Mouse (Mus musculus) embryo, embryonic 10 days (tissue): ENCODE results near the gene Bora.
A peak's percentile ranks its signal among the peaks of the same experiment; 100 is the strongest.

Experiments used
- DNase-seq: peaks from one replicate; pipeline ENCODE4 v3.0.0-alpha.2; 2015; ENCODE audit warnings: low spot score

Gene Bora

DNA sequence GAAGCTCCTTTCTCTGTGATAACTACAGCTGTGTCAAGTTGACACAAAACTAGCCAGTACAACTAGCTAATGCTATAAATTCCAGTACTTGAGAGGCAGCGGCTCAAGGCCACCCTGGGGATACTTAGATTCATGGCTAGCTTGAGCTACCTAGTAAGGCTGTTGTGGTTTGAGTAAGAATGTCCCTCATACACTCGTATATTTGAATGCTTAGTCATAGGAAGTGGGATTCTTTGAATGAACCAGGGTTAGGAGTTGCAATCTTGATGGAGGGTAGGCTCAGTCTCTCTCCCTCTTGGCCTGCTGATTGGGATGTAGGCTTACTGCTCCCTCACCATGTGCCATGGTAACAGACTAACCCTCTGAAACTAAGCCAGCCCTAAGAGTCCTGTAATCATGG is 17.1 kb downstream of the Bora start:
- no peak for DNase-seq

DNA sequence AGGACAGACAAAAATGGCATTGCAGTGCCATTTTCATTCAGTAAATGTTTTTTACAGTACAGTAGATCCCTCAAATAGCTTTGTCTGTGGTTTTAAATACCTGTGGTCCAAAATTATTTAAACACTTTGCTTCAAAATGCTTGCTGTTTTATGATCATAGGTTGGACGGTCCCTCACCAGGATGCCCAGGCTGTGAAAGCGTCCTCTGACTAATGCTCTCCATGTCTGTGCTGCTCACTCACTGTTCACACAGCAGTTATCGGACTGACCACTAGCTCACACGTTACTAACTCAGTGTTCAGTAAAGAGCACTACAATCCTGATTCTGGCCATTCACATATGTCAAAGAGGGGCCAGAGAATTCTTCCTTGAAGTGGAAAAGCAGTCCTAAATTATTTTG is 25.1 kb downstream of the Bora start:
- DNase-seq = no peak

DNA sequence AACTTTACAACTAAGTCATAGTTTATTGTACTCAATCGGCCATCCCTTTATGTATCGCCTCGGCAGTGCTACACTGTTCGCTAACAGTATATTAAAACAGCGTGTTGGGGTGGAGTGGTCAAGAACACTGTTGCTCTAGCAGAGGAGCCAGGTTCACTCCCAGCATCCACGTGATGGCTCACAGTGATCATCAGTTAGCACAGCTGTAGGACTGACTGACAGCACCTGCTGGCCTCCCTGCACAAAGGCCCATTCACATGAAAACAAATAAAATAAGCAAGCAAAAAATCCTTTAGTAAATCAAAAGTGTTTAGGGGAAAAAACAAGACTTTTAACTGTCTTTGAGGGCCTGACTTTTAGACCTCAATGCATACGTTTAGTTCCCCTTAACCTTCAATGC is 42.9 kb downstream of the Bora start:
- DNase-seq = no peak

DNA sequence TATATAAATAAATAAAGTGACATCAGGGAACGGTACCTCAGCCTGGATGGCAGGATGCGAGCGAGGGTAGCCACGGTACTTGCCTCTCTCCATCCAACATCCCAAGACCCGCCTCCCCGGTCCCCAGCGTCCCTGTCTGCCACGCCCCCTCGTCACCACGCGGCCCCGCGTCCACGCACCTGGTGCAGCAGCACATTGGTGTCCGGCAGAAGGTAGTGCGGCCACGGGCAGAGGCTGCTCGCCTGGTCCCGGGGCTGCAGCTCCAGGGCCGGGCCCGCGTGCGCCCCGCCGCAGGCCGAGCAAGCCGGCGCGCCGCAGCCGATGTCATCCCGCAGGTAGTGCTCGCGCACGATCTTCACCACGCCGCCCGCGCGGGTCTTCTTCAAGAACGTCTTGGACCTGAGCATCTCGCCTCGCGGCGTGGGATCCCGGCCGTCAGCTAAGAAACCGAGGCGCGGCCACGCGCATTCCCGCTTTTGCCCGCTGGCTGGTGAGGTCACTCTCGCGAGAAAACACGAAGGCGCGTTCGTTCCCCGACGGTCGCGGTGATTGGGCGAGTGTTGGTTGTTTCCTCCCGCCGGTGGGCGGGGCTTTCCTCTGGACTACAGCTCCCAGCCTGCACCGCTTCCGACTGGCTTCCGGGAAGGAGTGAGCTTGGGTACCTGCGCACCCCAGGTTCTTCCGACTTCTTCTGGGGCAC is 53.4 kb downstream of the Bora start, which contains the start of the genes Pibf1 and Dis3:
Gene Pibf1, plus strand, starts transcription at position 158 of the 700 bp plus-strand sequence.
Gene Dis3, minus strand, starts transcription at position 504 of the 700 bp plus-strand sequence.
- DNase-seq = peak; percentile 98

DNA sequence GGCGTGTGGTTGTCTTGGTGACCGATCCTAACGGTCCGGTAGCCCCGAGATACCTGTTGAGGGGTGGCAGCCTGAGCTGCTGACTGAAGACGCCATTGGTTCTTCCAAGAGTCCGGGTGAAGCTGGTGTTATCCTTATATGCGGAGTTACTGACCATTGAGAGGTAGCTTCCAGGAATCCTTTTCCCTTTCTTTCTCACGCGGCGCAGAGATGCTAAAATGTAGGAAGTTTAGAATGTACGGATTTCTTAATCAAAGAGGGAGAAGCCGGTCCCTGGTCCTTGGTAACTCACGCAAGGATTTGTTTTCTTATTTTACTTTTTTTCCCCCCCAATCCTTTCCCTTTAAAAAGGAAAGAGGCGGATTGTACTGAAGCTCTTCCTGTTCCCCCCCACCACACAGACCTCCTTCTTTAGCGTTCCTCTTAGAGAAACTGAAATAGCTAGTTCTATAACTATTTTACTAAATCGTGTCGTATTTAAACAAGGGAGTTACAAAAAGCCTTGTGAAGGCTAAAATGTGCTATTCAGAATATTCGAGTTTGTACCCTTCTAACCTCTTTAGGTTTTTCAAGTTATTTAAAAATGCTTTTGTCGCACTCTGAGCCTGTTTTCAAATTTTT is 54.1 kb downstream of the Bora start:
- no peak for DNase-seq

DNA sequence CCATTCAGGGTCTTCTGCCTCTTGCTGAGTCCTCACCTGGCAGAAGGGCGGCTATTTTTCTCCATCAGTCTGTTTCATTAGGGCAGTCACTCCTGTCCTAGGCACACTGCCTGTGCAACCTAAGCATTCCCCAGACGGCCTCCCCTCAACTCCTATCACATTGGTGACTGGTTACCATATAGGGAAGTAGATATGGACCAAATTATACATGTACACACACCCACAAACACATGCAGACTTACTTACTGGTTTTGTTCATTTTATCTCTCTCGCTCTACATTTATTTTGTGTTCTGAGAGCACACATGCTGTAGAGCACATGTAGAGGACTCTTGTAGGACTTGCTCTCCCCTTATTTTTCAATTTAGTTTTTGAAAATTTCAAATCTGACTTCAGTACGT is 57.0 kb downstream of the Bora start:
- DNase-seq = no peak

DNA sequence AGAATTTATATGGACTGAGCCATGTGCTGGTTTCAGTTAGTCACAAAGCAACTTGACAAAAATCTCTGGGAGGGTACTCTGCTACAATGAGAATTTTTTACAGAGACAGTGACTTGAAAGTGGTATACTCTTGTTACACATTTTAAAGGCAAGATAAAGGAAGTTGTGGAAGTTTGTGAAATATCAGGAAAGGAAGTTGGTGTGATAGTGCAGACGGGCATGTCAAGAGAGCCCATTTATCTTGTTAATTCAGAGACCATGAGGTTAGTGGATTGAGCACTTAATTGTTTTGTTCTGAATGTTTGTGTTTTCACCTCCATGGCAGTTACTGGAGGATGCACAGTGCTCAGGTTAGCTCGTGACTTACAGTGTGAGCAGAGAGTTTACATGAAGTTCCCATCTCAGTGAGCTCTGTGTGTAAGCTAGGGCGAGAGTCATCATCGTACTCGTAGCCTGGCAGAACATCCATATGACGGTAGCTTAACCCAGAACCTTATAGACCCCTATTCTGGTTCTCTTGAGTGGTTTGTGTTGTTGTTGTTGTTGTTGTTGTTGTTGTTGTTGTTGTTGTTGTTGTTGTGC is 58.6 kb downstream of the Bora start:
- no peak for DNase-seq

DNA sequence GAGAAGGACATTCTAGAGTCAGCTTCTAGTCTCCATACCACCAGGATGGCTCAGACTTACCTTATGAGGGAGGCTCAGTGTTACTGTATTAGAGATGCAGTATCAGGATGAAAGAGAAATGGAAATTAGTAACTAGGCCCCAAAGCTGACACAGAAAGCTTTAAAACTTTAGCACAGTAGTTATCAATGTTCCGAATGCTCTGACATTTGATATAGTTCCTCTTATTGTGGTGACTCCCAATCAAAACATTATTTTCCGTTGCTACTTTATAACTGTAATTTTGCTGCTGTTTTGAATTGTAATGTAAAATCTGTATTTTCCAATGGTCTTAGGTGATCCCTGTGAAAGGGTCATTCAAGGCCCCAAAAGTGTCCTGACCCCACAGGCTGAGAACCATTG is 60.6 kb downstream of the Bora start:
- no peak for DNase-seq

DNA sequence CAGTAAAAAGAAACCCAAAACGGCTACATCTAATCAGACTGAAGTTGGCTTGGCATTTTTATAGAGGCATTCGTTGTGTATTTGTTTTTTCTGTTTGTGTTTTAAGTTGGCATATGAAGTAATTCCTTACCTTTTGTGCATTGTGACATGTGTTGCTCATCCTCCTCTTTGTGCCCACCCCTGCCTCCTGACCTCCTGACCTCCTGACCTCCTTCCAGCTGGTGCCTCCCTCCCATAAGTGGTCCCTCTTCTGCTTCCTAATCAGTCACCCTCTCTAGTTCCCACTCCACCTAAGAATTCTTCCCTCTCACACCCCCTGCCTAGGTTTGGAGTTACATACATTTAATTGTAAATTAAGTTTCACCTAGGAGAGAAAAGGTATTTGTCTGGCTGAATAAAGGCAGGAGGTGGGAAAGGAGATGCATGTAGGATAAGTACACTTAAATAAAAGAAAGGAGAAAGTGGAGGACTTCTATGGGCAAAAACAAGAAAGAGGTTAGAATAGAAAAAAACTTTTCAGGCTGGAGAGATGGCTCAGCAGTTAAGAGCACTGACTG is 61.7 kb downstream of the Bora start:
- no peak for DNase-seq

DNA sequence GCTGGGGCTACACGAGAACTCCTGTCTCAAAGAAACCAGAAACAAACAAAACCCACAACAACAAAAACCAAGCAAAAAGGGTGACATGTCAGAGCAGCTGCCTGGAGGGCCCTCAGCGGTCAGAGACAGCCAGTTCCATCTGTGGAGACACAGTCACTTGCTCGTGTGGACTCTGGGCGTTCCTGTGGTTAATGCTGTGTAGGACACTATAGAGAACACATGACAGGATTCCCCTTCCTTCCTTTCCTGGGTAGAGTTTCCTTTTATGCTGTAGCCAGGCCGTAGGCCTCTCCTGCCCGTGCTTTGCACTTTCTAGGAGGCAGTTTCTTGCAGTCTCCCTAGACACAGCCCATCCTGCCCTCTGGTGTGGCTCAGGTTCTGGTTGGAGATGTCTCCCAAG is 62.7 kb downstream of the Bora start:
- DNase-seq = no peak

DNA sequence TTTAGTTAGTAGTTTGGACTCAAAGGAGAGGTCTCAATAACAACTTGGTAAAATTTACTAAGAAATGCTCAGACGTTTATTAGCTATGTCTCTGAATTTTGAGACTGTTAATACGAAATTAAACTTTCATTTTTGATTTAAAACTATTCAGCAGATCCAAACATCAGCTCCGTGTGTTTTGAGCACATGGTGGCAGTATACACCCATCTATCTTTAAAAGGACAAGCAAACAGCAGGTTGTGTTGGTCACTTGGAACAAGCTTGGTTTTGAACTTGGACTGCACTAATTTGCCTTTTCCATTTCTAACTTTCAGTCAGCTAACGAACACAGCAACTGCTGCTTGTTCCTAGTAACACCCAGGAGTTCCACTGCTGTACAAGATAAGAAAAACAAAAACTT is 71.6 kb downstream of the Bora start:
- no peak for DNase-seq

DNA sequence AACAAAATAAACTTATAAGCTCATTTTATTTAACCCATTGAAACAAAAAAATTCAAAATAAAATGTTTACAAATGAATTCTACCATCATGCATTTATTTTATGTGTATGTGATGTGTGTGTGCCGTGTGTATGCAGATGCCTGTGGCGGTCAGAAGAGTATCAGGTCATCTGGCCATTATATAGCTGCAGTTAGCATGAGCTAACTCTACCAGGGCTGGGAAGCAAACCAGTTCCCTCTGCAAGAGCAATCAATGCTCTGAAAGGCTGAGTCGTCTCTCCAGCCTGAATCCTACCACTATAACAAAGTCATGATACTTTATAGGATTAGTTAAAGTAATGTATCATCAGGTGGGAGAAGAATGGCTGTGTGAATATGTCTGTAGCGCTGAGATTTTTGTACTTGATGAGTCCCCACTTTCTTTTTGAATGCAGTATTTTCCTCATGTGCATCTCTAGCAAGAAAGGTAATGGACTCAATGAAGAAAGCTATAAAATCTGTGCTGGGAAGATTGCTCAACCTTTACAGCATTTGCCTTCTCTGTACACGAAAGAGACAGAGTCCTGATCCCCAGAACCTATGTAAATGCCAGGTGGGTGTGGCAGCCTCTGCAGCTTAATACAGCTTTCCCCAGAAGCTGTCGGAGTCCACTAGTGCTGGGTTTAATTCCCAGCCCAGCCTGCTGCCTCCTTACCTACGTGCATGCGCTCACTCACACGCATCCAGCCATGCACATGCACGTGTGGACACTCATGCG is 75.7 kb downstream of the Bora start:
- no peak for DNase-seq

DNA sequence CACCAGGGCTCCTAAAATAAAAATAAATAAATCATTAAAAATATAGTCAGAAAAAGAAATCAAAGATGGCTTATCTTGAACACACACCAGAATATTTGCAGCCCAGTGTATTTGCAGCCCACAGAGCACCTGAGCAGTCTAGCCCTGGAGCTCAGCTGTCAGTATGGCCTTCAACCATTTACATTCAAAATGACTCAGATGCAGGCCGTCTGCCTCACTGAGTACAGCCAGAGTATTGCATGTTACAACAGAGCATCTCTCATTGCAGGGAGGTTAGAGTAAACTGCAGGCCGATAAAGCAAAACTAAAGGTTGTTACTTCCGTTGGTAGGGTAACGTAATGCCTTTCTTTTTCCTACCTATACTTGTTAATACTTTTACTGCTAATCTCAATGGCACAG is 78.1 kb downstream of the Bora start:
- DNase-seq = no peak
